Mouse (Mus musculus) c-Kit-positive CD71-positive TER-119-positive erythroid progenitor cells, embryonic 14.5 days (primary cell): Measurements from ENCODE around the gene Lclat1.

ENCODE experiments used
- DNase-seq: peaks from one replicate; pipeline ENCODE4 v3.0.0-alpha.2; 2013; ENCODE audit warnings: low spot score

The Lclat1 gene

DNA sequence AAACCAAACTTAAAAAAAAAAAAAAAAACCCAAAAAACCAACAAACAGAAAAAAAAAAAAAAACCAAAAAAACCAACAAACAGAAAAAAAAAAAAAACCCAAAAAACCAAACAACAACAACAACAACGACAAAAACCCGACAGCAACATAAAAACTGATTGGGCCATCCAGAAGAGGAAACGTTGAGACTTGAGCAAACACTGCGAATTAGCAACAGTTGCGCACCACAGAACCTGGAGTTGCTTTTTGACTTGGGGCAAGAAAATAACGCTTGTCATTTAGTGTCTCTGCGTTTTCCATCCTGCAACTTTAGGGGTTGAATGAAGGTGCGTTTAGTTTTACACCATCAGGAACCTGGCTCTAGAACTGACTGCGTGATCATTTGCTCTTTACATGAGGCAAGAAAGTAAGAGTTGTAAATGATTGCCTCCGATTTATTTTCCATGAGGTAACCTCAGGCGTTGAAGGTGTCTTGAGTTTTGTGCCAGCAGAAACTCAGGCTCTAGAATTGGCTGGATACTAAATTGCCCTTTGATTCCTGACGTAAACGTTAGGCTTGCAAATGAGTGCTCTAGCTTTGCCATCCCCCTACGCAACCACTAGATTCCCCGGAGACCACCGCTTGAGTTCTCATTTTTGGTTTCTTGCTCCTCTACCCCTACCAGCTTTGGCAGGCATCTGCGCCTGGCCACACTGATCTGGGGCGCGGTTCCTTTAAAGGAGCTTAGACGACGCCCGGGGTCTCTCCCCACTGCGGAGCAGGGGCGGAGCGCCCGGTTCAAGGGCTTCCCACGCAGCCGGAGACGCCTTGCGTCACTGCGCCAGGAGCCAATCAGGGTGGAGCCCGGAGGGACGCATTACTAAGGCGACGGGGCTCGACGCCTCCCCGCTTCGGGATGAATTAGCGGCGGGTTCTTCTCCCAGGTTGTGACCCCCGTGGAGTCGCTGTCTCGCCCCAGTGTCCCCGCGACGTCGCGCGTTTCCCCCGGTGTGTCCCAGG, at the start of gene Lclat1:
Lclat1 (plus strand) TSS at position 828 of the 1,000 bp plus-strand sequence.
- DNase-seq = peak; percentile 86

DNA sequence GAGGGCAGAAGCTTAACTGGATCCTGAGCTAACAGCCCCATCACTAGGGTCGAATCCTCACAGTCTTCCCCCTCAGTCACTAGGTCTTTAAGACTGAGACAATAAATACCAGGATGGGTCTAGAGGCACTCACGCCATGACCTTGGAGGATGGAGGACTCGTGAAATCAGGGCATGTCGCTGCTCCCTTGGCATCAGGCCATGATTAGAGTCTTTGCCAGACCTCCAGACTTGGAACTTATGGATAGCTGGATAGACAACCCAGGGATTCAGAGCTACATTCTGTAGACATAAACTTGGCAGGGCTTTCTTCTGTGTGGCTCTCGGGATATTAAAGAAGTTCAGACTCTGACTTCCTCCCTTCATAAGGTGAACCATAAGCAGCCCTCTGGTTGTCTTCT, 49.5 kb upstream of the Lclat1 start:
- DNase-seq = no peak

DNA sequence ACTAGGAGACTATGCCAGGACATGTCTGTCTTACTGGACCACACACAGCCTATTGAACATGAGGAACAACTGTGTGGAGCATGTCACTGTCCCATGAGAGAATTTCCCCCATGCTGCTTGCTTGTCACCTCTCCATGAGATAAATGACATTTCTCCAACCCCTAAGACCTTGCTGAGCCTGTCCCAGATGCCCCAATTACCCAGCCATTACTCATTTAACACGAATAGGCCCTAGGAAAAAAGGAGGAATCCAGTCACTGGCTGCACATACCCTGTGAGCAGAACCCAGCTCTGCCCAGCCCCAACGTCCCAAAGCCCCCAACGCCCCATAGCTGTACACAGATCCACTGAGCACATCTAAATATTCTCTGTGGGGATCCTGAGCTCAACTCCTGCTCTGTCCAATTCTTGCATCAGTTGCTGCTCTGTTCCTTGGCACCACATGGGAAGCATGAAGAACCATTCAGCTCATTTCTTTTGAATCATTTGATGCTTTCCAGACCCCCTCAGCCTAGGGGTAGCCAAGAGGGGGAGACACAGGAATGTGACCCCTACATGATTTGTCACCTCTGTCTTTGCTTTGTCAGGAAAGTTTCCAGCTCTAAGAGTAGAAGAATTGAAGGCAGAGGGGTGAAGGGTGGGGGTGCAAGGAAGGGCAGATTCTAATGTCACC, 47.4 kb upstream of the Lclat1 start:
- no peak for DNase-seq

DNA sequence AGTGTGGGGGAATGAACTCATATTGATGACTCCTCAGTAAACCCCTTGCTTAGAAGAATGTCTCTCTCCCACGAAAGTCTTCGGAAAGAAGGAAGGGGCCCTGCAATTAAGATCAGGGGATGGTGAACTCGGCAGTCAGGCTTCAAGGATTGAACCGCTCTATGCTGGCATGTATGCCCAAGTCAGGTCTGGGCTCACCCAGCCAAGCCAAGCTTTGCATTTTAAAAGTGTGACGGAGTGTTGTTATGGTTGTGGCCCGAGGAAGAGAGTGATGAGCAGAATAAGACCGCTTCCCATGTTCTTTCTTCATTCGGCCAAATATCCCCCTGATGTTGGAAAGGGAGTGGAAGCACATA, 46.9 kb upstream of the Lclat1 start:
- no peak for DNase-seq

DNA sequence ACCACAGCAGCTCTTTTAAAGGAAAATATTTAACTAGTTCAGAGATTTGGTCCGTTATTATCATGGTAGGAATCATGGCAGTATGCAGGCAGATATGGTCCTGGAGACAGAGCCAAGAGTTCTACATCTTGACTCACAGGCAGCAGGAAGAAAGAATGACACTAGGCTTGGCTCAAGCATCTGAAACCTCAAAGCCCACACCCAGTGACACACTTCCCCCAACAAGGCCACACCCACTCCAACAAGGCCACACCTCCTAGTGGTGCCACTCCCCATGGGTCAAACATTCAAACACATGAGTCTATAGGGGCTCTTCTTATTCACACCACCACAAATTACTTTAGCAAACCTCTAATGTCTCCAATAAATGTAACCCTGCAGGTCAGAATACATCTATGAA, 45.1 kb upstream of the Lclat1 start:
- DNase-seq = no peak

DNA sequence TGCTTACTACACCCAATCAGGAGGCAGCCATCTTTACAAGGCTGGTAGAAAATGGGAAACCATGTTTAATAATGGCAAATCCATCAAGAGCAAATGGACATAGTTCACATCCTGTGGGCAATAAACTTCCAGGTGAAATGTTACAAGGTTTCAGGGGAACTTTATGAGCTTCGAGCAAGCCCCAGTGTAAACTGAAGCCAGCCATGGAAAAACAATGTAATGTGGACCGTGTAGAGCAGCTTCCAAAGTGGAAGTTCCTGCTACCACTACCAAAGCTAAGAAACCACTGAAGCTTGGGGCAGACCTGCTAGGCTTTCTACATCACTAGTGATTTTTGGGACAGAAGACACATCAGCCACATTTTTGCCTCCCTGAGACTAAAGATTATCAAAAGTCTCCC, 44.5 kb upstream of the Lclat1 start:
- DNase-seq = no peak

DNA sequence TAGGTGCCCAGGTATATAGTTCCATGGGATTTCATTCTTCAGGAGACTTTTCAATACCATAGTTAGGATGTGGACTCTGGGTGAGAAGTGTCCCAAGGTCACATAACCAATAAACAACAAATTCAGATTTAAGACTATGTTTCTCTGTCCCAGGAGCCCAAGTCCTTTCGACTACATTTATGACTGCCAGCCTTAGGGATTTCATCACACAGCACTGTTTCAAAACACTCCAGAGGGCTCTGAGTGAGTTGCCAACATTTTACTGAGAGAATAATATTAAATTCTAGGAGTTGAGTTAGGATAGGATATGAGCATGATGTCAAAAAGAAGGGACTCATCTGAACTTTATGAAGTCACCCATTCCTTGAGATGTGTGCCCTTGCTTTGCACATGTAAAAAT, 44.0 kb upstream of the Lclat1 start:
- no peak for DNase-seq

DNA sequence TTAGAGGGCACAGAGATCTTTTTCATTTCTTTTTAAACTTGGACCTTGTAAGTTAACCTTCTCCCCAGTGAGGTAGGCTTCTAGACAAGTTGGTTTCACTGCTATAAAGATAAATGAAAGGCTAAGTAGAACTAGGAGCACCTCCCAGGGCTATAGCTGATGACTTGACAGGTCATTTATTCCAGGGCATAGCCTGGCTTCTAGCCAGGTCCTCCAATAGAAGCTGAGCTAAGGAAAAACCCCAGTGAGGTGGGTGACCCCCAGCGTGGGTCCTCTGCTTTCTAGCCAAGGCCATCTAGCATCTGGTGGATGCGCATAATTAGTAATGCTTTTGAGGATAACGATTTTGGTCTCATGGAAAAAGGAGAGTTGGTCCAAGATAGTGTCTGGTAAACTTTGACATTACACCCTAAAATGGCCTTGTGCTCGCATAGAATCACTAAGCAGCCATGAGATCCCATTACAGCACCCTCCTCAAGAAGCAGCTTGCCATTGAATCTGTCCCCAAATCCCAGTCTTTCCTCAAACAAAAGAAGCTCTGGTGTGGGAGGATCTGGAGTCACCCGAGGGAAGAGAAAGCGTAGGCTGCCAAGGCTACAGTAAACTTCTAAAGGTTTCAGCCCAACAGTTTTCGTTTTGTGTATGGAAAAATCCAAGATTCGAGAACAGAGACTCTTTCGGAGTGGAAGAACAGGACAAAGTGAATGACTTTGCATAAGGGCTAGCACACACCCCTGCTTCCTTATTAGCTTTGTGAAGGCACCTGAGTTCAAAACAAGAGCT, 41.2 kb upstream of the Lclat1 start:
- no peak for DNase-seq

DNA sequence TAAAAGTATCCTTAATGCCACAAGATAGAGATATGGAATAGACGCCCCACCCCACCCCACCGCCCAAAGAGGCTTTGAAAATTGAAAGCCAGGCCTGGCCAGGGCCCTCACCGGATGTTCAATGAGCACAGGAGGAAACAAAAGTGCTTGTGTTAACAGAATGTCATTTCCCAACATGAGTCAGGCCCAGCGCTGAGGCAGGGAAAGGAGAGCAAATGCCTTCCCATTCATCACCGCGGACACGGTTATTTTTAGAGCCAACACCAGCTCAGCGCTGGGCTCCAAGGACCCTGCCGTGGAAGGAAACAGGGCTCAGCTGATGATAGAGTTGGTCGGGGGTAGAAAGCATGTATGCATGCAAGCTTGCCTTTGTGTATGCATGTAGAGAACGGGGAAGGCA, 40.4 kb upstream of the Lclat1 start:
- DNase-seq = no peak

DNA sequence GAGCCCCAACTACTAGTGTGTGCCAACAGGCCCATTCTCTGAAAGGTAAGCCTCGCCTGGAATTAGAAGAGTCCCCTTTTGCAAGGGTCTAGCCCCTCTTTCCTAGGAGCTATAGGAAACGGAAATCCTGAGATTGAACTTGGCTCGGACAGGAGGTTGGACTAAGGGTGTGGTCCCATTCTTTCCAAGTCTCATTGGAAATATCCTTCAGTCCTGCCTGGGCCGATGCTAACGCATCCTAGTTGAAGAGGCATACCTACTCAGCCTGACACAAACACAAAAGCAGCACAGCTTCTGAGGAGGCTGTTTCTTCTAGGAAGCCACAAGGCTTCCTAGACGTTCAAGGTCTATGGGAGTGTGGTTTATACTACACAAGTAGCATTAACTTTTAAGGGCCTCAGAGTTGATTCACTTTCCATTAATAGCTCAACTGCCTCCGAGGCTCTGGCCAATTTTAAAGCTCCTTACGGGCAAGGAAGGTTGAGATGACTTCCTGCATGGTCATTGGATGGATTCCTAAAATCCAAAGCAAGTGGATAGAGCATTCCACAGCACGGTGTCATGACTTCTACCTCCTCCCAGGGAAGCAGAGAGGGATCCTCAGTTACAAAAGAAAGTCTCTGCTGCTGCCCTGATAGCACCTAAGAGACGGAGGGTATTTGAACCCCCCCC, 39.3 kb upstream of the Lclat1 start:
- no peak for DNase-seq

DNA sequence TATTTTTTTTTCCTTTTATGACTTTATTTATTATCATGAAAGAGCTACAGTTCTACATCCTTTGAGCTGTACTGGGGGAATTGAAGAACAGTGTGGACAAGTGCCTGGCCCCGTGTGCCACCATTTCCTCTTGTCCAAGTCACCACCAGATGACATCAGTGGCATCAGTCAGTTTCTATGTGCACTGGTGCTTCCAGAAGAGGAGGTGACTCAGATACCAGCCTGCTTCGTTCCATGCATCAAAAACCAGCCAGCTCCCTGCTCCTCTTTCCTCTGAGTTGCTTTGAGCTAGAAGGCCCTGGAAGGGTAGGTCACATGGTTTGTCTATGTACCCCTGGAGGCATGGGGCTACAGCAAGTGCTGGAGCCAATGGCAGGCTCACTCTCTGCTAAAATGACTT, 37.3 kb upstream of the Lclat1 start:
- no peak for DNase-seq

DNA sequence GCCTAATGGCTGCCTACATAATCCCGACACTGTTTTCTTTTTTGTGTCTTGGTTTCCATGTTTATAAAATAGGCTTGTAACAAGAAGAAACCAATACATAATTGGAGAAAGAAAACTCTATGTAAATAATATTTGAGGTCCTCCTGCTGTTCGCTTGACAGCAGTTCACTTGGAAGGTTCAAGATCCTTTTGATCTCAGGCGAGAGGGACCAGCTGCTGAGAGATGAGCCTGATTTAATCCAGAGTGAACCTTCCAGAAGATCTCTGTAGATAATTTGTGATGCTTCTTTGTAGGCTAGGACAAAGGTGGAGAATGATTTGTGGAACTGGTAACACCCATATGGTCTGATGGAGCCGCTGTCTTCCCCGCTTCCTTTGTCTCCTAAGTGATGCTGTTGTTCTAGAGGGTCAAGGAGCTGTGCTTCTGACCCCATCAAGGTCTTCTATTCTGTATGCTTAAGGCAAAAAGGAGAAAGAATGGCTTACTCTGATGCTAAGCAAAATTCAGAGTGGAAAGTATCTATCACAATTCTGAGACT, 36.0 kb upstream of the Lclat1 start:
- no peak for DNase-seq

DNA sequence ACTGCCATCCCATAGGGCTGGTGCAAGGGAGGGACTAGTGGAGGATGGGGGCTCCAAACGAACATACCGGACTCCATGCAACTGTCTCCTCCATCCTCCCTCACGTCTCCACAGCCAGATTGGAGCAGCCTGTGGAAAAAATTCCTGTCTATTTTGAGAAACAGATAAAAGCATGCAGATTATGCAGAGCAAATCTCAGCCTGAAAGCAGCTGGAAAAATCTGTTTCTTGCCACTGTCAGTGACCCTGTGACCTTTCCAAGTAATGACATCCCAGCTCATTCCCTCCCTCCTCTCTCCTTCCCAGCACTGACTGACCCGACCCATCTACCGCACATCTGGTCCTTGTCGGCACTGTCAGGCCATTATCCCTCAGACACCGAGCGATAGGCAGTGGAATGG, 35.5 kb upstream of the Lclat1 start:
- DNase-seq = no peak

DNA sequence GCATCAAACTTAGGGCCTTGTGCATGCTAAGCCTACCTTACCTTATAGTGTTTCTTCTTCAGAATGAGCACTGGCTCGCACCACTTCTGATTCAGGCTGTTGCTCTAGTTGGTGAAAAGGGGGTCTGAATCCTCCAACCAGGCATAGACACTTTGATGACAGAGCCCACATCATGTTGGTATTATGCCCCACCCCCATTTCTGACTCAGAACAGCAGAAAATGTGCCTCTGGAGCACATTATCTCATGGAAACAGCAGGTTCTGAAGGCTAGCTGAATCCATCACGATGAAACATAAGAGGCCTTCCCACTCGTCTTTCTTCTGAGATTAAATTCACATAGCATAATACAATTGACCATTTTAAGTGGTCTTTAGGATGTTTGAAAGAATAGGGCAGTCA, 33.2 kb upstream of the Lclat1 start:
- DNase-seq = no peak

DNA sequence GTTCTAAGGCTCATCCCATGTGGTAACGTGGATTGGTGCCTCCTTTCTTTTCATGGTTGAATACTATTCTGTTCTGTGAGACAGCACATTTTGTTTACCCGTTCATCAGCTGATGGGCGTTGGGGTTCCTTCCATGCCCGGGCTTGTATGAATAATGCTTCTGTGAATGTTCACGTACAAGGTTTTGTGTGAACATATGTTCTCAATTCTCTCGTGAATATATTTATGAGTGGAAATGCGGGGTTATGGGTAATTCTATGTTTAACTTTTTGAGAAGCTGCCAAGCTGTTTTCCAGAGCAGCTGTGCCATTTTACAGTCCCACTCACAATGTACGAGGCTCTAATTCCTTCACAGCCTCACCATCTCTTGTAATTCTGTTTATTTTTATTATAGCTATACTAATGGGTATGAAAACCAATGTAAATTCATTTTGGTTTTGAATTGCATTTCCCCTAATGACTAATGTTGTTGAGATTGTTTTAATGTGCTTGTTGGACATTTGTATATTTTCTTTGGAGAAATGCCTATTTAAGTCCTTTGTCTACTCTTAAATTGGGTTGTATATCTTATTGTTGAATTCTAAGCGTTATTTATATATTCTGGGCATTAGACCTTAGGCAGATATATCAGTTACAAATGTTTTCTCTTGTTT, 32.4 kb upstream of the Lclat1 start:
- no peak for DNase-seq

DNA sequence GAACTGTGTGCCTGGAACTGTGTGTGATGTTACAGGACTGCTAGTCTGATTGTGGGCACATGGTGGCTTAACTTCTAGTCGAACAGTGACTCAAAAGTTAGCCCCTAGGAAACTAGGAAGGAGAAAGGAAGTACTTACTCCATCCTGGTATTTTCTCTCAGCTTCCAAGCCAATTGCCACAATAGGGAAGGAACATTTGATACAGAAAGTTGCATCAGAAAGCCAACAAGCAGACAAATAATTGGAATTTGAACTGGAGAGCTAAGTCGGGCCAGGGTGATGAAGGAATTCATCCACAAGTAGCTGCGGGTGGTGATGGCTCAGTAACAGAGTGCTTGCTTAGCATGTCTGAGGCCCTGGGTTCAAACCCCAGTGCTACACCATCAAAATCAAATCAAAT, 30.1 kb upstream of the Lclat1 start:
- DNase-seq = no peak

DNA sequence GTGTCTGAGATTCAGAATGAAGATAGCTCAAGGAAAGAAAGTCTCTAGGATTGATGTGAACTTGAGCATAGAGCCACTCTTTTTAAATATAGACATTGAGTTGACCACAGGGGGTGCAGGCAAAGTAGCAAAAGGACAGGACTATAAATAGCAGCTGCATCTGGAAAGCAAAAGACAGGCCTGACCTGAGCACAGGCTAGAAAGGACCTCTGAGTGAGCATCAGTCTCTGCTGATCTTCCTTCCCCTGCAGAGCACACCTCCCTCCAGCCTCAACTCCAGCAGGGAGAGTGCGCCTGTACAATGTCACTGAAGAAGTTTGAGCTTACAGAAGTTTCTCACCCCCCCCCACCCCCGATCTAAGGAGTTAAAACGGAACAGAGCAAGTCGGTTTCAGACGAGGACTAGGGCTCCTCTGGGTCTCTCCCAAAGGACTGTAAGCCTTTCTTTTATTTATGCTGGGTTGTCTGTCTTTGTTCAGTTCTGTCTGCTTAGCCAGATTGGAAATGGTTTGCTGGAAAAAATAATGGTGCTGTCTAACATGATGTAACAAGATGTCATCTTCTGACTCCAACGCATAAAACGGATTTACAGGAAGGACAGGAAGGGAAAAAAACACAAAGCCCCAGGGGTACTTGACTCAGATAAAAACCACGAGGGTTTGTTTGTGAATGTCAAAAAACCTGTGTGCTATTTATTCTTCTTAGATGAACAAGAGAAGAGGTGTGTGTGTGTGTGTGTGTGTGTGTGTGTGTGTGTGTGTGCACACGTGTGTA, 26.2 kb upstream of the Lclat1 start:
- no peak for DNase-seq

DNA sequence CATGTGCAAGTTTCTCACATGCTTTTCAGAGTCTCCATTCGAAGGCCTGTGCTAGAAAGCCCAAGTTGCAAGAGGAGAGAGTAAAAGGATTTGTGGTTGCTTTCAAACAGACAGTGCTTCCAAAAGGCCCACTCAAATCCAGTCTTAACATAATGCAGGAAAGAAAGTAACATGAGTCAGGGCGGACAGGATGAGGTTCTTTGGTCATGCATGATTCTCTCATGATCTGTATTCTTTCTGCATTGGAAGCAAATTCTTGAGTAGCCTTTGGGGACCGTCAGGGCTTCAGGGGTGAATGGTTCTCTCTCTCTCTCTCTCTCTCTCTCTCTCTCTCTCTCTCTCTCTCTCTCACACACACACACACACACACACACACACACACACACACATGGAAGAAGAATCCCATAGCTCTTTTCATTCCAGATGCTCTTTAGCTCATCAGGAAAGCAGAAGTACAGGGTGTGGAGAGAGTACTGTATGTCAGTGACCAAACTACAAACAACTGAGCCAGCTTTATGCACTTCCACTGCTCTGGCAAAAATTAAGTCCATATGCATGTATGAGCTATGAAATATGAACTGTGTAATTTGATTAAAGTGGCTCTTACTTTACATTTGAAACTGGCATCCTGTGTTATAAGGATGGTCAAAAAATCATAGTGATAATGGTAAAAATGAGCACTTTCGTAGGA, 25.1 kb upstream of the Lclat1 start:
- DNase-seq = no peak

DNA sequence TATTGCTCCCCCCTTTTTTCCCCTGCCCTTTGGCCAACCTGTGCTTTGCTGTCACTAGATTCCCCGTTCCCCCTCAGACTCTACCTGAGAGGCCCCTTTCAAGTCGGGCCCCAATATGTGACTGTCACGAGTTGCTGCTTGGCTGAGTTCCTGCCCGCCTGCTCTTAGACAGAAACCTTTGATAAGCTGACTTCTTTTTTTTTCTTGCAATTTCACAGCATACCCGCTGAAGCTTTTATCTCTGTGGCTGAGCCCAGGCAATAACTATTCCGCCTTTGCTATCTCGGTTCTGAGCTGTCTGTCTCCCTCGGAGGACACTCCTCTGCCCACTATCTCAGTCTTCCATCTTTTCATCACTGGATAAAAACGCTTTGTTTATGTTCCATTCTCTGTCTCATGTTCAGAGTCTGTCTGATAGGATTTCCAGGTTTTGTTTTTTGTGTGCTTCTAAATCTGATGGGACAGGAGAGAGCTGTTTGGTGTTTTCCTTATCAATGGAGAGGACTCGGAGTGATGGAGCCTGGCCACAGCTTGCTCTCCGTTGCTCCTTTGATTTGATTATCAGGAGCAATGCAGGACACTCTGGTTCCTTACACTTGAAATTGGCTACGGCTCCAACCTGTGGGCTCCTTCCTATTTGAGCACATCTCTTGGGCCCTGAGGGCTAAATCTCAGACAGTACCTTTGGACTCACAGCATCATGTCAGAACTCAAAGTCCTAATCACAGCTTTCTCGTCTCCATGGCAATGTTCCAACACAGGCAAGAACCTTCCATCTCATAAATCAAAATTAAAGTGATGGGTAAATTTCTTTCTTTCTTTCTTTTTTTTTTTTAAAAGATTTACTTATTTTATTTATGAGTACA, 20.5 kb upstream of the Lclat1 start:
- no peak for DNase-seq
